Mouse (Mus musculus): ENCODE measurements around the gene Mccc2.

Gene Mccc2

GRCm38 (mm10) chr13:99938606-99939319 is 76.7 kb downstream of the Mccc2 start:
- DNase-seq, result peak; percentile 19 to 23

- peak; percentile 32 to 44 for DNase-seq
Measured at GRCm38 (mm10) chr13:99937741-99938140, 77.7 kb downstream of the Mccc2 start.

- no peak for DNase-seq
Measured at GRCm38 (mm10) chr13:99932406-99932805, 83.0 kb downstream of the Mccc2 start.

- DNase-seq, result no peak
Measured at GRCm38 (mm10) chr13:99931502-99931901, 83.9 kb downstream of the Mccc2 start.

GRCm38 (mm10) chr13:99926249-99926648 is 89.2 kb downstream of the Mccc2 start:
- no peak for DNase-seq

GRCm38 (mm10) chr13:99915632-99916031 is 99.8 kb downstream of the Mccc2 start:
- no peak for DNase-seq

- no peak for DNase-seq
Measured at GRCm38 (mm10) chr13:99900965-99901364, 114.5 kb downstream of the Mccc2 start, which contains the start of gene Cartpt. Gene Cartpt (minus strand): TSS chr13:99901091.

- peak; percentile 13 to 20 for DNase-seq
Measured at GRCm38 (mm10) chr13:99900557-99900892, 114.9 kb downstream of the Mccc2 start.

- peak; percentile 8 to 12 for DNase-seq
Measured at GRCm38 (mm10) chr13:99899670-99900556, 115.5 kb downstream of the Mccc2 start.

GRCm38 (mm10) chr13:99898816-99899215 is 116.6 kb downstream of the Mccc2 start:
- DNase-seq, result no peak

Measured in cerebellum, postnatal 14 days (tissue).